8 mouse cellular contexts compared by ENCODE assay signal in the genomic region with DNA sequence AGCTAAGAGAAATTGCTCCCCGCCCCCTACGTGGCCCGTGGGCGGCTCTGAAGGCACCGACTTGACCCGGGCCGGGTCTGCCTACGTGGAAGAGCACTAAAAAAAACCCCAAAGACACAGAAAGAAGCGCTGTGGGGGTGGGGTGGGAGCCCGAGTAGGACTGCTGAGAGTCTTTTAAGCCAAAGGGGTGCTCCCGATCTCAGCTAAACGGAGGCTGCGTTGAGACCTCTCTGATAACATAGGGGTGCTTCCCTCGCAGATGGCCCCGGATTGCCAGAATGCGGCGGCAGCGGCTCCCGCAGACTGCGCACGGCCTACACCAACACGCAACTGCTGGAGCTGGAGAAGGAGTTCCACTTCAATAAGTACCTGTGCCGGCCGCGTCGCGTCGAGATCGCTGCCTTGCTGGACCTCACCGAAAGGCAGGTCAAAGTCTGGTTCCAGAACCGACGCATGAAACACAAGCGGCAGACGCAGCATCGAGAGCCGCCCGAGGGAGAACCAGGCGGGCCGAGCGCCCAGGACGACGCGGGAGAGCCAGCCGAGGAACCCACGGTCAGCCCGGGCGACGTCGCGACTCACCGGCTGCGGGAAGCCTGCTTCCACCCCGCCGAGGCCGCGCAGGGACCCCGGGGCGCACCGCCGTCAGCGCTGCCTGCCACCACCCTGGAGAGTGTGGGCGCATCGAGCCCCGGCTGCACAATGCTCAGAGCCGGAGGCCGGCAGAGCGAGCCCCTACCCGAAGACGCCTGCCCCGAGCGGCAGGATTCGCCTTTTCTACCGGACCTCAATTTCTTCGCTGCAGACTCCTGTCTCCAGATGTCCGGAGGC. TPM values are rescaled to one million over a fixed set of nuclear protein-coding genes. Genes with fewer than 3 reads are reported as not detected.
DNase-seq lines count a peak whose midpoint lies in the region; ATAC-seq and TF ChIP-seq lines count a peak whose summit lies in the region.

No protein-coding gene starts in this region.

- H3K4me1 ChIP-seq in embryonic facial prominence, embryonic 13.5 days = peaks cover 11% of the 10 kb centered on the region; the same call in 1 of the 2 replicates
- peaks cover 38% of the 10 kb centered on the region for H3K4me1 ChIP-seq in intestine, embryonic 14.5 days (replicated peaks; ENCODE audit: control insufficient read depth, insufficient read depth, low read length)
- H3K4me1 ChIP-seq in liver, embryonic 14.5 days (replicated peaks; ENCODE audit: control insufficient read depth in 2 of 2, insufficient read depth in 2 of 2, low read length in 1 of 2) = 0 out of 4 replicates have a peak, but pooled peaks cover 0 to 3% of the 10 kb centered on the region in 2 experiments

- WGBS in embryonic facial prominence, embryonic 13.5 days = under 1% methylated on average over 75 of the region's 75 CpGs
- under 1% methylated on average over 75 of the region's 75 CpGs for WGBS in intestine, embryonic 14.5 days
- WGBS in liver, embryonic 14.5 days (ENCODE audit: insufficient replicate concordance) = 1% methylated on average over 75 of the region's 75 CpGs

- ATAC-seq in embryonic facial prominence, embryonic 13.5 days (ENCODE audit: insufficient number of reproducible peaks, insufficient read depth, low FRiP score, low TSS enrichment, low read depth) = no peak
- ATAC-seq in intestine, embryonic 14.5 days (replicated peaks; ENCODE audit: low FRiP score, low TSS enrichment, low read depth) = no peak
- no peak for ATAC-seq in liver, embryonic 14.5 days (ENCODE audit: insufficient read depth)
- ATAC-seq in activated CD4-positive, CD25-positive, alpha-beta regulatory T cell, adult 4 months = no peak

- TF ChIP-seq EP300 in liver, embryonic 14.5 days (IDR thresholded peaks at IDR 0.05; ENCODE audit: low read depth) = no peak

- H3K27ac ChIP-seq in embryonic facial prominence, embryonic 13.5 days = no peak overlapping the region
- H3K27ac ChIP-seq in intestine, embryonic 14.5 days (ENCODE audit: low read depth) = peak overlapping the region; percentile 99
- no peak overlapping the region for H3K27ac ChIP-seq in liver, embryonic 14.5 days

- no peaks in the 10 kb centered on the region for H3K9me3 ChIP-seq in embryonic facial prominence, embryonic 13.5 days
- no peaks in the 10 kb centered on the region for H3K9me3 ChIP-seq in intestine, embryonic 14.5 days (ENCODE audit: control insufficient read depth, low read length)
- no peaks in the 10 kb centered on the region for H3K9me3 ChIP-seq in liver, embryonic 14.5 days (ENCODE audit: control insufficient read depth, low read length)

- H3K4me3 ChIP-seq in embryonic facial prominence, embryonic 13.5 days = peak overlapping the region; percentile 23
- H3K4me3 ChIP-seq in intestine, embryonic 14.5 days (ENCODE audit: low read depth, low read length) = peak overlapping the region; percentile 50
- peak overlapping the region; percentile 21 to 32 for H3K4me3 ChIP-seq in liver, embryonic 14.5 days (ENCODE audit: insufficient read depth in 1 of 2, low read depth in 2 of 2, low read length in 2 of 2)

- no peak for TF ChIP-seq CTCF in liver, embryonic 14.5 days (IDR thresholded peaks at IDR 0.05; ENCODE audit: low read depth)

- H3K4me2 ChIP-seq in embryonic facial prominence, embryonic 13.5 days = no peak overlapping the region
- H3K4me2 ChIP-seq in intestine, embryonic 14.5 days (ENCODE audit: low read length) = peak overlapping the region; percentile 83
- H3K4me2 ChIP-seq in liver, embryonic 14.5 days (ENCODE audit: low read depth) = peak overlapping the region; percentile 31

- H3K27me3 ChIP-seq in embryonic facial prominence, embryonic 13.5 days = peaks cover 96% of the 10 kb centered on the region
- no peaks in the 10 kb centered on the region for H3K27me3 ChIP-seq in intestine, embryonic 14.5 days (replicated peaks; ENCODE audit: control insufficient read depth, insufficient read depth, low read length)
- H3K27me3 ChIP-seq in liver, embryonic 14.5 days (ENCODE audit: control insufficient read depth, insufficient read depth, low read length) = peaks cover 72% of the 10 kb centered on the region

- H3K36me3 ChIP-seq in embryonic facial prominence, embryonic 13.5 days = no peaks in the 10 kb centered on the region
- peaks cover 8% of the 10 kb centered on the region; the same call in 1 of the 2 replicates for H3K36me3 ChIP-seq in intestine, embryonic 14.5 days (ENCODE audit: control insufficient read depth, insufficient read depth, low read length)
- H3K36me3 ChIP-seq in liver, embryonic 14.5 days (replicated peaks; ENCODE audit: control insufficient read depth, insufficient read depth, low read depth) = no peaks in the 10 kb centered on the region

- H3K9ac ChIP-seq in embryonic facial prominence, embryonic 13.5 days = no peak overlapping the region
- H3K9ac ChIP-seq in intestine, embryonic 14.5 days (ENCODE audit: low read length) = peak overlapping the region; percentile 87
- H3K9ac ChIP-seq in liver, embryonic 14.5 days (replicated peaks) = no peak overlapping the region

- peak; percentile 59 for DNase-seq in thymus, postnatal 4 days
- DNase-seq in thymus, adult 18-20 months = no peak
- peak; percentile 89 for DNase-seq in intestine, embryonic 14.5 days (ENCODE audit: low spot score)
- DNase-seq in liver, embryonic 14.5 days (ENCODE audit: low read depth in 3 of 3, low spot score in 3 of 3) = no peak
- no peak for DNase-seq in frontal cortex, postnatal 14 days (ENCODE audit: low spot score in 2 of 2)
- no peak for DNase-seq in frontal cortex, postnatal 25 days (ENCODE audit: low spot score in 2 of 2)

RNA-seq across cellular contexts. Expression of a gene that starts 2.6 kb away (rescaled TPM):
- polyA plus RNA-seq in embryonic facial prominence, embryonic 13.5 days (2015; fragmentation: Nextera tagmentation; extraction: Ambion mirVana) = 0.28 and 0.52 TPM in 2 replicates
- 22.9 and 27.9 TPM in 2 replicates for polyA plus RNA-seq in intestine, embryonic 14.5 days (2014; fragmentation: Nextera tagmentation; extraction: Ambion mirVana)
- 1.1 TPM in 2 replicates for polyA plus RNA-seq in liver, embryonic 14.5 days (2012; rRNA removed)
- polyA plus RNA-seq in liver, embryonic 14.5 days (2014; fragmentation: Nextera tagmentation; extraction: Ambion mirVana) = 0.51 and 0.75 TPM in 2 replicates
- not detected for polyA plus RNA-seq in activated CD4-positive, CD25-positive, alpha-beta regulatory T cell, adult 4 months (2017; shearing (Covaris generic))

RNA-seq across cellular contexts. Expression of a gene that starts 12.6 kb away (rescaled TPM):
- polyA plus RNA-seq in embryonic facial prominence, embryonic 13.5 days (2015; fragmentation: Nextera tagmentation; extraction: Ambion mirVana) = not detected in 2 replicates
- 0.36 and 0.42 TPM in 2 replicates for polyA plus RNA-seq in intestine, embryonic 14.5 days (2014; fragmentation: Nextera tagmentation; extraction: Ambion mirVana)
- 0.02 TPM in 2 replicates for polyA plus RNA-seq in liver, embryonic 14.5 days (2012; rRNA removed)
- not detected in 2 replicates for polyA plus RNA-seq in liver, embryonic 14.5 days (2014; fragmentation: Nextera tagmentation; extraction: Ambion mirVana)
- polyA plus RNA-seq in activated CD4-positive, CD25-positive, alpha-beta regulatory T cell, adult 4 months (2017; shearing (Covaris generic)) = not detected

RNA-seq across cellular contexts. Expression of a gene that starts 29.8 kb away (rescaled TPM):
- not detected in 2 replicates for polyA plus RNA-seq in embryonic facial prominence, embryonic 13.5 days (2015; fragmentation: Nextera tagmentation; extraction: Ambion mirVana)
- 3.7 and 4.9 TPM in 2 replicates for polyA plus RNA-seq in intestine, embryonic 14.5 days (2014; fragmentation: Nextera tagmentation; extraction: Ambion mirVana)
- polyA plus RNA-seq in liver, embryonic 14.5 days (2012; rRNA removed) = 0.38 and 0.66 TPM in 2 replicates
- not detected in 2 replicates for polyA plus RNA-seq in liver, embryonic 14.5 days (2014; fragmentation: Nextera tagmentation; extraction: Ambion mirVana)
- not detected for polyA plus RNA-seq in activated CD4-positive, CD25-positive, alpha-beta regulatory T cell, adult 4 months (2017; shearing (Covaris generic))

RNA-seq across cellular contexts. Expression of a gene that starts 34.8 kb away (rescaled TPM):
- 0.13 TPM in 1 of 2 replicates, not detected in the other for polyA plus RNA-seq in embryonic facial prominence, embryonic 13.5 days (2015; fragmentation: Nextera tagmentation; extraction: Ambion mirVana)
- polyA plus RNA-seq in intestine, embryonic 14.5 days (2014; fragmentation: Nextera tagmentation; extraction: Ambion mirVana) = 3.5 and 3.8 TPM in 2 replicates
- 0.31 and 0.48 TPM in 2 replicates for polyA plus RNA-seq in liver, embryonic 14.5 days (2012; rRNA removed)
- polyA plus RNA-seq in liver, embryonic 14.5 days (2014; fragmentation: Nextera tagmentation; extraction: Ambion mirVana) = 0.06 and 0.09 TPM in 2 replicates
- 1 to 10 TPM in 1 of 2 experiments, under 1 TPM in 1; 0.98 to 1.1 TPM for polyA plus RNA-seq in activated CD4-positive, CD25-positive, alpha-beta regulatory T cell, adult 4 months (2017; shearing (Covaris generic))

RNA-seq across cellular contexts. Expression of a gene that starts 49.8 kb away (rescaled TPM):
- 6.0 TPM in 1 of 2 replicates, not detected in the other for polyA plus RNA-seq in embryonic facial prominence, embryonic 13.5 days (2015; fragmentation: Nextera tagmentation; extraction: Ambion mirVana)
- polyA plus RNA-seq in intestine, embryonic 14.5 days (2014; fragmentation: Nextera tagmentation; extraction: Ambion mirVana) = 49.6 and 51.6 TPM in 2 replicates
- polyA plus RNA-seq in liver, embryonic 14.5 days (2012; rRNA removed) = 0.23 and 0.32 TPM in 2 replicates
- 0.06 and 0.24 TPM in 2 replicates for polyA plus RNA-seq in liver, embryonic 14.5 days (2014; fragmentation: Nextera tagmentation; extraction: Ambion mirVana)
- polyA plus RNA-seq in activated CD4-positive, CD25-positive, alpha-beta regulatory T cell, adult 4 months (2017; shearing (Covaris generic)) = not detected

Comparison
In these comparisons a context has a peak if more than half of its experiments do, and no peak if none do; other contexts are left out.
1. DNase-seq: peak in thymus, postnatal 4 days (single experiment) and intestine, embryonic 14.5 days (single experiment); none in thymus, adult 18-20 months (0 of 2), liver, embryonic 14.5 days (0 of 3), frontal cortex, postnatal 14 days (0 of 2) and frontal cortex, postnatal 25 days (0 of 2).
2. RNA of a gene that starts 2.6 kb away (polyA plus RNA-seq): 22.9 to 27.9 TPM in intestine, embryonic 14.5 days; 0.51 to 1.1 TPM in liver, embryonic 14.5 days, 0.28 to 0.52 TPM in embryonic facial prominence, embryonic 13.5 days and not detected in activated CD4-positive, CD25-positive, alpha-beta regulatory T cell, adult 4 months; every median in the first group is over 10 times any median in the second.
3. Peak in every context shown above with its lines, with median percentiles within 50 percentile points of each other: H3K4me3 ChIP-seq.